Mouse (Mus musculus) G1E-ER4 (cell line): ENCODE data around the gene Retsat. TPM values are rescaled to one million over a fixed set of nuclear protein-coding genes. Genes with fewer than 3 reads are reported as not detected.

Experiments used
- GATA1 ChIP-seq: IDR thresholded peaks from one replicate; pipeline ENCODE4 v1.8.0; 2012; ENCODE audit warnings: low read length, inconsistent platforms
- polyA plus RNA-seq: library from polyadenylated mRNA; stranded (reverse); fragments of >175 nt; gene quantifications from 2 replicates; pipeline ENCODE4 v1.2.3, GENCODE M21; 2012

The Retsat gene
- polyA plus RNA-seq, 1 experiment, result 6.4 TPM

DNA sequence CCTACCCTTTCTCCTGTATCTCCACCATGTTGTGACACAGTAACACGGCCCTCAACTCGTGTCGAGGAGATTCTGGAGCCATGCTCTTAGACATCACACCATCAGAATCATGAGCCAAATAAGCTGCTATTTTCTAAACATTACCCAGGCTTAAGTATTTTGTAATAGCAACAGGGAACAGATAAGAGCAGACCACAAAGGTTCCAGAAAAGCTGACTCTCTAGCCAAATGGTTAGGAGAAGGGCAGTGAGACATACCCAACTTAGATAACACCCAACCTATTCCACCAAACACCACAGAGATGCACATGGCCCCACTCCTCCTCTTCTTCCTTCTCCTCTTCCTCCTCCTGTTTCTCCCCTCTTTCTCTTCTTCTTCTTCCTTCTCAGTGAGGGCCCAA, 22.2 kb upstream of the Retsat start:
- no peak for TF ChIP-seq GATA1

GRCm38 (mm10) chr6:72581625-72582382, 16.5 kb upstream of the Retsat start:
- TF ChIP-seq GATA1, result no peak

DNA sequence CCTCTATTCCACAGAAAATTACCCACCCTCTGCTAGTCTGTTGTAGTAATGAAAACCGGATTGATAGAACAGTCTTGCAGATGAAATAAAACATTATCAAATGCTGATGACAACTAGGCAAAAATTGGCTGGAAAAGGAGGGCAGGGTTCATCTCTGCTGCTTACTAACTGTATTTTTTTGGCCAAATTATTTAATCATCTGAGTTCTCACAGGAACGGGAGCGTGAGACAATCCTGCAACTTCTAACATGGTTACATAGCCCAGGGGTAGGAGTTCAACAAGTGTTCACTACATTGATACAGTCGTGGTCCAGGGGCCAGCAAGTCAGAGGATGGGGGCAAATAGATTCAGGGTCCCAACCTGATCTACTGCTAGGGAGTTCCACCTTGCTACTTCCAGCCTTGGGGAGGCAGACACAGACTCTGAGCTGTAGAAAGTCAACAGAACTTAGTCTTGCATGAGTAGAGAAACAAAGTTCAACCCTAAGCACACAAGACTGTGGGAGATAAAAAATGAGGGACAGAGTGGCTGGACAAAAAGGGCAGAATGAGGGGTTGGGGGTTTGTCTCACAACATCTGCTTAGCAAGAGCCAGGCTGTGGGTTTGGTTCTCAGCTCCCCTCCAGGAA, 14.9 kb upstream of the Retsat start:
- TF ChIP-seq GATA1, result no peak

- TF ChIP-seq GATA1, result no peak
These were observed 14.1 kb upstream of the Retsat start for GRCm38 (mm10) chr6:72584154-72584553.

DNA sequence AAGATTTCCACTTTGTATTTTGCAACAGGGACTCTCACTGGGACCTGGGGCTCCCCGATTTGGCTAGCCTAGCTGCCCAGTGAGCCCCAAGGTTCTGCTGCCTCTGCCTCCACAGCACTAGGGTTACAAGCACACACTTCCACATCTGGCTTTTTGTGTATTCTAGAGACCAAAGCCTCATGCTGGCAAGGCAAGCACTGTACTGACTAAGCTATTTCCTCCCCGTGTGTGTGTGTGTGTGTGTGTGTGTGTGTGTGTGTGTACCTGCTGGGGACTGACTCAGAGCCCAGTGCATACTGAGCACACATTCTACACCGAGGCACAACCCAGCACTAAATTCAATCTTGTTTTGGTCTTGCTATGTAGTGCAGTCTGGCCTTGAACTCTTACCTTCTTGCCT, 11.6 kb upstream of the Retsat start:
- no peak for TF ChIP-seq GATA1

GRCm38 (mm10) chr6:72588307-72588706, 10.0 kb upstream of the Retsat start:
- TF ChIP-seq GATA1, result no peak

- TF ChIP-seq GATA1, result no peak
These were observed 8.2 kb upstream of the Retsat start for GRCm38 (mm10) chr6:72590111-72590510.

- no peak for TF ChIP-seq GATA1
These were observed 5.1 kb upstream of the Retsat start for GRCm38 (mm10) chr6:72593011-72593803.

- TF ChIP-seq GATA1, result no peak
These were observed 4.4 kb upstream of the Retsat start for GRCm38 (mm10) chr6:72593914-72594313.

- TF ChIP-seq GATA1, result no peak
These were observed 996 bp upstream of the Retsat start for GRCm38 (mm10) chr6:72597083-72597874.

DNA sequence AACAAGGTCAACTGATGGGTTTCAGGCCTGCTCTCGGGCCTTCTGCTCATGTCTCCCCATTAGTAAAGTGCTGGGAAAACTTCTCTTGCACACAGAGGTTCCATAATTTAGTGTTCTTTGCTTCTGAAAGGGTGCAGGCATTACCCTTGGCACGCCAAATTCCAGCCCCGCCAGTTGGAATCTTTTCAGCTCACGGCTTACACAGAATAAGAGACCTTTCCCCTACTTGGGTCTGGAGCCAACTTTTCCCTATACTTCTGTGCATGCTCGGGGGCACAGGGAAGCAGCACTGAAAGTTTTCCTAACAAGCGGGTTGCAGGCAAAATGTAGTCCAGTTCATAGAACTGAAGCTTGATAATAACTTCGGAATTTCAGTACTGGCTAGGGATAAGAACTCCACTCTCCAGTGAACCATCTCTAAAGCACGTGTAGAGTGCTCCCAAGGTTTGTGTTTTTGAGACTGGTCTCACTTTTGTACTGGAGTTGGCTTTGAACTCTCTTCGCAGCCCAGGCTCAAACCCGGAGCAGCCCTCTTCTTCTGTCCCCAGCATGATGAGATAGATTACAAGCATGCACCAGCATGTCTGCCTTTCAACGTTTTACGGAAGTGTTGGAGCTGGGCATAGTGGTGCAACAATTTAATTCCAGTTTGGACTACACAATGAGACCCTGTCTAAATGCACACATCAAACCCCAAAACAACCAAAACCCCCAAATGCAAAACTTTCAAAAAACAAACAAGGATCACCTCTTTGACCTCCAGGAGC, 699 bp downstream of the Retsat start:
- no peak for TF ChIP-seq GATA1

- TF ChIP-seq GATA1, result no peak
These were observed 1.9 kb downstream of the Retsat start for GRCm38 (mm10) chr6:72600216-72600615.

DNA sequence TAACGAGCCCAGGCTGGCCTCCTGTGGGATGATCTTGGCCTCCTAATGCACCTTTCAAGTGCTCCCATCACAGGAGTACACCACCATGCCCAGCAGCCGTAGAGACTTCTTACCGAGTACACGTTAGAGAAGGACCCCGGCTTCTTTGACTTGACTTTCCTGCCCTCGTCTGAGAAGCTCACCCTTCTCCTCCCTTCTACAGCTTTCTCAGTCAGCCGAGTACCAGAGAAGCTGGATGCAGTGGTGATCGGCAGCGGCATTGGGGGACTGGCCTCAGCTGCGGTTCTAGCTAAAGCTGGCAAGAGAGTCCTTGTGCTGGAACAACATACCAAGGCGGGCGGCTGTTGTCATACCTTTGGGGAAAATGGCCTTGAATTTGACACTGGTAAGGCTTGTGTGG, 2.5 kb downstream of the Retsat start:
- no peak for TF ChIP-seq GATA1

DNA sequence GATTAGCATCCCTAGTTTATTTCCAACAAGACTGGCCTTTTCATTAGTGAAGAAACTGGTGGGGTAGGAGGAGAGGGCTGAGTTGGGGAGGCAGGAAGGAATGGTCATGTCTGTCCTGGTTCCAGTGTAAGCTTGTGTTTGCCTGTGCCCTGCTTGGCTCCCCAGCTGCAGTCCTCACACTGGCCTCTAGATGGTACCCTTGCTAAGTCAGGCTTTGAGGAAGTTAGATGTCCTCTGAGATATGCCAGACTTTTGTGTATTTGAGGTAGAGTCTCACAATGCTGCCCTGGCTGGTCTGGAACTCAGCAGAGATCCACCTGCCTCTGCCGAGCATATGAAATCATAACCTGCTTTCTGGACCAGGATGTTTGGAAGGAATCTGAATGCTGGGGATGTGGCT, 3.5 kb downstream of the Retsat start:
- no peak for TF ChIP-seq GATA1

- no peak for TF ChIP-seq GATA1
These were observed 5.8 kb downstream of the Retsat start for GRCm38 (mm10) chr6:72604066-72604465.

DNA sequence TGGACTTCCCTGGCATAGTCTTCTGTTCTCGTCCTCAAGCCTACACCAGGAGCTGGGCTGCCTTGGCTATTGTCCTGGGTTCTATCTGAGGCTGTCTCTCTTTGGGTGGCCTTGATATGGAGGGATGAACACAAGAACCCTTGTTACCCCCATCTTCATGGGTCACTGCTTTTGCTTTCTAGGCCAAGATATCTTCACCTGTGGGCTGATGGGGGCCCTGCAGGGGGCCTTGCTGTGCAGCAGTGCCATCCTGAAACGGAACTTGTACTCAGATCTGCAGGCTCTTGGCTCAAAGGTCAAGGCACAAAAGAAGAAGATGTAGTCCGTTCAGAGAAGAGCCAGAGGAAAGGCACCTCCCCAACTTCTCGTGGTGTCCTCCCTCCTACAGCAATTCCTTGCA, 8.8 kb downstream of the Retsat start:
- TF ChIP-seq GATA1, result no peak
